Mouse (Mus musculus) layer of hippocampus, adult 11-12 months (tissue): Measurements from ENCODE around the gene Gys1.
A peak's percentile ranks its signal among the peaks of the same experiment; 100 is the strongest.
"Not testable (repeated sequence)": the region's sequence is repeated elsewhere in the genome, so short reads cannot be mapped to it uniquely, and the experiment has no call there.

Source experiments
- DNase-seq: peaks from one replicate; pipeline ENCODE4 v3.0.0; 2022; ENCODE audit warnings: low spot score

The Gys1 gene

DNA sequence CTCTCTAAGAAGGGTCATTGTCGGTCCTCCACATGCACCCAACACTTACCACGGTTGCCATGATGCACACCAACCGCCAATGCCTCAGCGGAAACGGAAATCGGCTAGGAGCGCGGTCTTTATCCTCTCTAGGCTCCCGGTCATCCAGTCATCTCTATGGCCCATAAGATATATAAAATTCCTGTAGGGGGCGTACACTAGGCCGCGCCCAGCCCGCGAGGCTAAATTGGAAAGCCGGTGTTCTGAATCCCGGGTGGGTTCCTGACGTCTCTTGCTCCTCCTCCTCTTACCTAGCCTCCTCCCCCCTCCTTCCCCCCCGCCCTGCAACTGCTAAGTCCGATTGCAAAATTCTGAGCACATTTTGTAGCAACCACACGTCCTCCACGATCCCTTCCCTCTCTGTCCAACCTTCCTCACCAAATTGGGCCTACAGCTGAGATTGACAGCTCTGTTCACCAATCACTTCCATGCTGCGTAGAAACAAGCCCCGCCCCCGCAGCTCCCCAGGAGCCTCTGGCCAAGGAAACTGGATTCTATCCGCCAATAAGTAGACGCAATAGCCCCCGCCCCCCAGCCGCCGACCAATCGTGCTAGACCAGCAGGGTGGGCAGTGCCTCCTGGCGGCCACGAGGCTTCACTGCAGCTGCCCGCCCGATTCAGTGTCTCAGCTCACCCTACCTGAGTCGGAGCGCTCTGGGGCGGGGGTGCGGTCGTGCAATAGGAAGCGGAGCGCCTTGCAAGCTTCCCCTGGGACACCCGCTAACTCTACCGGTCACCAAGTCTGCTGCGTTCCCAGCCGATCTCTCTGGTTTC, at the start of gene Gys1:
TSS of gene Gys1 (plus strand) at position 642 of the 813 bp plus-strand sequence.
- peak; percentile 100 for DNase-seq

GRCm38 (mm10) chr7:45386077-45386476, 48.6 kb upstream of the Gys1 start:
- no peak for DNase-seq

DNA sequence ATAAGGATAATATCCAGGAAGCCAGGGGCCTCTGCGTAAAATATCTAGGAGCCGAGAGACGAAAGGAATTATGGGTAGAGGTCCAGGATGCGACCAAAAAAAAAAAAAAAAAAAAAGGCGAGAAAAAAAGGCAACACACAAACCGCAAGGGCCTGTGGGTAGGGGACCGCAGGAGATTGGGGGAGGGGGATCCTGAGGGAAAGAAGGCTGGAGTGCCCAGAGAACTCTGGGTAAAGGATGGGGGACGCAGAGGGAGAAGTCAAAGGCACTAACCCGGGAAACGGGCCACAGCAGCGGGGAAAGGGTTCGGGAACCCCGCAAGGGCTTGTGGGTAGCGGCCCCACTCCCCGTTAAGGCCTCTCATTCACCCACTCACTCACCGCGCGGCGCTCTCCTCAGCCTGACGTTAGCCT, 39.5 kb upstream of the Gys1 start:
- no peak for DNase-seq

GRCm38 (mm10) chr7:45395578-45396336, 38.9 kb upstream of the Gys1 start, which contains the start of gene Snrnp70:
TSS of gene Snrnp70 (minus strand) at chr7:45395742.
- peak; percentile 100 for DNase-seq

DNA sequence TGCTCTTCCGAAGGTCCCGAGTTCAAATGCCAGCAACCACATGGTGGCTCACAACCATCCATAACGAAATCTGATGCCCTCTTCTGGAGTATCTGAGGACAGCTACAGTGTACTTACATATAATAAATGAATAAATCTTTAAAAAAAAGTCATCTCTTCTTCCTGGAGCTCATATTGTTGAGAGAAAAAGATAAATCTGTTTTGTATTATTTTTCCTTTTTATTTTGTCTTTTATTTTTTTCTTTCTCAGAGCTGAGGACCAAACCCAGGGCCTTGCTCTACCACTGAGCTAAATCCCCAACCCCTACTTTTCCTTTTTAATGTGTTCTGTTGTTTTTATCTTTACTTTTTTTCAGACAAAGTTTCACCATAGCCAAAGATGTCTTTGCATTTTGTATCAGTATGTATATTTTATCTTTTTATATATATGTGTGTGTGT, 38.3 kb upstream of the Gys1 start:
- not testable (repeated sequence) for DNase-seq

DNA sequence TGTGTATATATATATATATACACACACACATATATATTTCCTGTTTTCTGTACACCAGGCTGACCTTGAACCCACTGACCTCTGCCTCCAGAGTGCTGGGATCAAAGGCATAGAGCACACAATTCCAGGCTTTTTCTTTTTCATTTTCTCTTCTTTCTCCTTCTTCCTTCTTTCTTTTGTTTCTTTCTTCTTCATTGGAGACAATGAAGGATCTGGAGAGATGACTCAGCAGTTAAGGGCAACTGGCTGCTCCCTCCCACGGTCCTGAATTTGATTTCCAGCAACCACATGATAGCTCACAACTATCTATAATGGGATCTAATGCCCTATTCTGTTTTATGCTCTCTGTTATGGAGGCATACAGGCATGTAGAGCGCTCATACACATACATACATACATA, 37.9 kb upstream of the Gys1 start:
- no peak for DNase-seq

DNA sequence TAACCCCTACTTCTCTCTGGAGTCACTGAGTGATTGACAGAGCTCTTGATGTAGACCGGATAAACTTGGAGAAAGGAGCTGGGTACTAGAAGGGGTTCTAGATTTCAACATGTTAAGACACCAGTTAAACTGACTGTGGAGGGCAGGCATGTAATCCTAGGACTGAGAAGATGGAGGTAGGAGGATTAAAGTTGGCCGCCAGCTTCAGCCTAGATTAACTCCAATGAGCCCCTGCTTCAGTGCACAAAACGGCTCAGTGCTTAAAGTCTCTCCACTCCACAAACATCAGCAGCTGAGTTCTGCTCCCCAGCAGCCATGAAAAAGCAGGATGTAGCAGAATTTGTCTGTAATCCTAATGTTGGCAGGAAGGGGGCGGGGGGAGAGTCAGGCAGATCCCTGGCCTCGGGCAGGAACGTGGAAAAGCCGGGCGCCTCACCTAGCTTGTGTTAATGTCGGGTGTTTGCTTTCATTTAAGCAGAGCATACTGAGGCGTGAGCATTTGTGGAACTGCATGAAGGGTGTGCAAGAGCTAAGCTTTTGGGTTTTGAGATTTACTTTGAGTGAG, 33.0 kb upstream of the Gys1 start:
- no peak for DNase-seq

- DNase-seq: peak; percentile 49
Measured at GRCm38 (mm10) chr7:45403532-45404261, 30.9 kb upstream of the Gys1 start.

DNA sequence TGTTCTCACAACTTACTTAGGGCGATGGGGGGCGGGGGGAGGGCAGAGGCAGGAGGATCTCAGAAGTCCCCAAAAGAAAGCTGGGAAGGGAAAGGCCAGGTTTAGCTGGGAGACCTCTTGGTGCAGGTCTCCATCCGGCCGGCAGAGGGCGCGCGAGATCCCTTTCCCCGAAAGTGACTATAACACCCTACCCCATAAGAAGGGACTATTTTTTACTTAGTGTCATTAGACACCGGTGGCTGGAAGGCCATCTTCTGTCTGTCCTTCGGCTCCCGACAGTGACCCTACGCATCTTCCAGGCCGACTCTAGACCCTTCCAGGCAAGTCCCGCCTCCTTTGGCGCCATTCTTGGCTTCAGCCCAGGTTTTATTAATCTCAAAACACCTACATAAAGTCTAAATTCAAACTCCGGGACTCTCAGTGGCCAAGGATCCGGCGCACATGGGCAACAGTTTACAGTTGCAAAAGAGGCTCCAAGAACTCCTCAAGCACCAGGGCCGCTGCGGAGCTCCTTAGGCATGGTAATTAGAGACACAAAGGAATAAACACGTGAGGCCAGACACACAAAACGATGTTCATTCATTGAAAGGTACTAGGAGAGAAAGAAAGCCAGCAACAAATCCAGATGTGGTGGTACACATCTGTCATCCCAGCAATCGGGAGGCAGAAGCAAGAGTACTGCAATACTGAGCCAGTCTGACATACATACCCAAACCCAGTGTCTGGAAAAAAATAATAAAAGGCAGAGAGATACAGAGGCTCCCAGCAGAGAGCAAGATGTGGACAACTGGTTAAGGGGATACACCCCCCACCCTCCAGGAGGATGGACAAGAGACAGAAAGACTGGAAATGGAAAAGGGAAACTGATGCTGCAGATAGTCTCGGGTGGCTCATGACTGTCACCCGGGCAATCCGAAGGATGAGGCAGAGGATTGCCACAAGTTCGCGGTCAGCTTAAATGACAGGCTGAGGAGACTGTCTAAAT, 29.3 kb upstream of the Gys1 start, which contains the start of gene Kcna7:
TSS of gene Kcna7 (plus strand) at position 563 of the 985 bp plus-strand sequence.
- peak; percentile 64 for DNase-seq

DNA sequence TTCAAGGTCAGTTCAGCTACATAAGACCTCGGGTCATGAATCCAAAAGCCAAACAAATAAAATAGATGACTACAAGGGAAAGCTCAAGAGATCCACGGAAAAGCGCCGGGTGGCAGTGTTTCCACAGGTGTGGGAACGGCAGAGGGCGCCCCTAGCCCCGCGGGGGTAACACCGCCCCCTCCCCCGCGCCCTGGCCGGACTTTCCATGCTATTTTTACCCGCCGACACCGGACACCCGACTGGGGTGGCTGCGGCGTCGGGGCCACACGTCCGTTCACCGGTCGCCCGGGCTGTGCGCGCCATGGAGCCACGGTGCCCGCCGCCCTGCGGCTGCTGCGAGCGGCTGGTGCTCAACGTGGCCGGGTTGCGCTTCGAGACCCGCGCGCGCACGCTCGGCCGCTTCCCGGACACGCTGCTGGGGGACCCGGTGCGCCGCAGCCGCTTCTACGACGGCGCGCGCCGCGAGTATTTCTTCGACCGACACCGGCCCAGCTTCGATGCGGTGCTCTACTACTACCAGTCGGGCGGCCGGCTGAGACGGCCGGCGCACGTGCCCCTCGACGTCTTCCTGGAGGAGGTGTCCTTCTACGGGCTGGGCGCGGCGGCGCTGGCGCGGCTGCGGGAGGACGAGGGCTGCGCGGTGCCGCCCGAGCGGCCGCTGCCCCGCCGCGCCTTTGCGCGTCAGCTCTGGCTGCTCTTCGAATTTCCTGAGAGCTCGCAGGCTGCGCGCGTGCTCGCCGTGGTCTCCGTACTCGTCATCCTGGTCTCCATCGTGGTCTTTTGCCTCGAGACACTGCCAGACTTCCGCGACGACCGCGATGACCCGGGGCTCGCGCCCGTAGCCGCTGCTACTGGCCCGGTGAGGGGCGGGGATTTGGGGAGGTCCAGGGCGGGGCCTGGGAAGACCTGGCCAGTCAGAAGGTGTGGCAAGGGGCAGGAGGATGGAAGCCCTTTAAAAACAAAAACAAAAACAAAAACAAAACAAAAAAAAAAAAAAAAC, 28.2 kb upstream of the Gys1 start:
- DNase-seq: no peak

GRCm38 (mm10) chr7:45407836-45408235, 26.8 kb upstream of the Gys1 start:
- DNase-seq: no peak

DNA sequence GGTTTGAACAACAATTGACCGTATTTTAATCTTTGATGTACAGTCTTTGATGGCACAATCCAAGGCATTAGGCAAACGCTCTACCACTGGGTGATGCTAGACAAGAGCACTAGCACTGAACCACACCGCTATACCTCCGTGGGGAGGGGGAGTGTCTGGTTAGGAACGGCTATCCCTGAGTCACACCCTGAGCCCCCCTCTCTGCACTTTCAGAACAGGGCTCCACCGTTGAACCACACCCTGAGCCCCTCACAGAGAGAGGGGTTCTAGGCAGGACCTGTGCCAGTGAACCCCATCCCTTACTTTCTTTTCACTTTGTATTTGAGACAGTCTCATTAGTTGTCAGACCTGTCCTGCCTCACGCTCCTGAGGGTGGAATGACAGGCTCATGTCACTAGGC, 26.3 kb upstream of the Gys1 start:
- DNase-seq: no peak

GRCm38 (mm10) chr7:45408949-45409348, 25.7 kb upstream of the Gys1 start:
- no peak for DNase-seq

GRCm38 (mm10) chr7:45409497-45410163, 25.0 kb upstream of the Gys1 start:
- DNase-seq: no peak

- DNase-seq: no peak
Measured at GRCm38 (mm10) chr7:45412421-45412820, 22.2 kb upstream of the Gys1 start.

GRCm38 (mm10) chr7:45413113-45413863, 21.4 kb upstream of the Gys1 start, which contains the start of gene Ntf5:
TSS of gene Ntf5 (plus strand) at chr7:45413695.
- DNase-seq: no peak

DNA sequence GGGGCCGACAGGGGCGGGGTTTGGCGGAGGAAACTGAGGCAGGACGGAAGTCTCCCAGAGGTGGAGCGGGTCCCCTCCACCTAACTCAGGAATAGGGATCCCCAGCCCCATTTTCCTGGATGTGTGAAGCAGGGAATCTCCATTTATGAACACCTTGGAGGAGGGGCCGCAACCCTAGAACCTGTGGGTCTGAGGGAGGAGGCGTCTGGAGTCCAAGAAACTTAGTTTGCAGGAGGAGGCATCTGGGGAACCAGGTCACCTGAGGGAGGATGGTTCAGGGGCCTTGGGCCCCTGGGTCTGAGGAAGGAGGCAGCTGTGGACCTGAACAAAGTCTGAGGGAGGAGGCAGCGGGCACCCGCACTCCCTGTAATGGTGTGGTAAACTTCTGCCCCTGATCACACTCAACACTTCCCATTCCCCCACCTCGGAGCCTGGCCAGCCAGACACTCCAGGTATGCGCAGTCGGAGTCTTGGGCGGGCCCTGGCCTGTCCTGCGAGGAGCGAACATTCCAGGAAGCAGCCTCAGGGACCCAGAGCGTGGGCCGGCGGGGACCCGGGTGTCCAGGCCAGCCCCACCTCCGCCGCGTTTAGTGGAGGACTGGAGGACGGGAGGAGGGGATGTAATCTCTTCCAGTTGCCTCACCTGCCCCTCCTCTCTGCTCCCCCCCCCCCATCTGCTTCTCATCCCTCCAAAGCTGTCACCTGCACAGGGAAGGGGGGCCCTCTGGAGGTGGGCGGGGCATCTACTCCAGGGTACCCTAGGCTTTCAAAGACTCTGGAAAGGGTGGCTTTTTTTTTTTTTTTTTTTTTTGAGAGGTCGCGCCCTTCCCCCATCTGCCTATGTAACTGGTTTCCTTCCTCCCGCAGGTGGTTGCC, 20.5 kb upstream of the Gys1 start:
- DNase-seq: no peak
